Mouse (Mus musculus) MEL (cell line): ENCODE results near the gene Gm49378.

ENCODE experiments used
- CTCF ChIP-seq, 3 experiments: IDR thresholded peaks in 2 of 3; conservative IDR thresholded peaks in 1 of 3; 2 replicates each; pipeline ENCODE4 v1.5.1; 2011 to 2012; ENCODE audit warnings: low read length in 3 of 3, low read depth in 2 of 3, mild to moderate bottlenecking in 2 of 3, improper control_type of control experiment in 1 of 3, inconsistent platforms in 1 of 3, mixed read lengths in 1 of 3, moderate library complexity in 1 of 3; ENCODE audit not compliant: control insufficient read depth in 1 of 3, insufficient read depth in 1 of 3, poor library complexity in 1 of 3, severe bottlenecking in 1 of 3
- EP300 ChIP-seq, 2 experiments: IDR thresholded peaks; 2 replicates each; pipeline ENCODE4 v1.6.1; 2011; ENCODE audit warnings: improper control_type of control experiment in 2 of 2, low read length in 2 of 2, low read depth in 1 of 2, mild to moderate bottlenecking in 1 of 2
- GATA1 ChIP-seq: IDR thresholded peaks from 2 replicates; pipeline ENCODE4 v1.6.1; 2011; ENCODE audit warnings: low read depth, low read length, improper control_type of control experiment
- HCFC1 ChIP-seq: IDR thresholded peaks from 2 replicates; pipeline ENCODE4 v1.6.1; 2012; ENCODE audit warnings: low read depth, mild to moderate bottlenecking, inconsistent platforms, low read length, improper control_type of control experiment, moderate library complexity
- POLR2A ChIP-seq, 2 experiments: IDR thresholded peaks; 2 replicates each; pipeline ENCODE4 v1.6.1; 2011 to 2012; ENCODE audit warnings: low read length in 2 of 2, mild to moderate bottlenecking in 2 of 2, control low read depth in 1 of 2, improper control_type of control experiment in 1 of 2, low read depth in 1 of 2, moderate library complexity in 1 of 2; ENCODE audit not compliant: control insufficient read depth in 1 of 2, insufficient read depth in 1 of 2, poor library complexity in 1 of 2
- POLR2AphosphoS5 ChIP-seq: IDR thresholded peaks from 2 replicates; pipeline ENCODE4 v1.6.1; 2012; ENCODE audit warnings: low read depth, borderline replicate concordance, mild to moderate bottlenecking, inconsistent platforms, low read length, moderate library complexity, mixed read lengths
- RCOR1 ChIP-seq: IDR thresholded peaks from 2 replicates; pipeline ENCODE4 v1.6.1; 2012; ENCODE audit warnings: low read depth, mild to moderate bottlenecking, inconsistent platforms, low read length, improper control_type of control experiment
- USF1 ChIP-seq: IDR thresholded peaks from 2 replicates; pipeline ENCODE4 v1.6.1; 2014; ENCODE audit warnings: low read depth, mild to moderate bottlenecking, inconsistent platforms, low read length, improper control_type of control experiment, moderate library complexity
- ZMIZ1 ChIP-seq: IDR thresholded peaks from 2 replicates; pipeline ENCODE4 v1.6.1; 2012; ENCODE audit warnings: low read depth, mild to moderate bottlenecking, inconsistent platforms, low read length, improper control_type of control experiment, moderate library complexity

DNA sequence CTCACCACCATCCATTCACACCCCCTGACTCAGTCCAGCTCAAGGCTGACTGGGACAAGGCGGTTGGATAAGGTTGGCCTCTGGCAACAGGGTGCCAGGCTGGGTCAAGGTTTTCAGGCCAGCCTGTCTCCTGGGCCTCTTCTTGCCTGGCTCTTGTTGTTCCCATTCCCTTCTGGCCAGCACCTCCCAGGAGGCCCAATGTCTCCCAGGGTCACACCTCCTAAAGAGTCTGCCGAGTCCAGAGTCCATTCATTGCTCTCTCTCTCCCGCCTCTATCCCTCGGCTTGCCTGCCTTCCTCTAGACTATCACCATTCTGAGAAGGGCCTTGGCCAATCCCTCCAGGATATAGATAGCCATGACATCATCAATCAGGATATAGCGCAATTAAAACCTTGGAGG lies 20.3 kb upstream of the Gm49378 start:
- TF ChIP-seq CTCF (IDR thresholded peaks at IDR 0.05 in 2 of 3, conservative IDR thresholded peaks at IDR 0.05 in 1 of 3; ENCODE audit: control insufficient read depth in 1 of 3, insufficient read depth in 1 of 3, low read depth in 2 of 3, low read length in 3 of 3, poor library complexity in 1 of 3, severe bottlenecking in 1 of 3), result no peak
- no peak for TF ChIP-seq GATA1
- TF ChIP-seq RCOR1, result no peak
- TF ChIP-seq POLR2AphosphoS5, result no peak
- TF ChIP-seq USF1, result no peak
- no peak for TF ChIP-seq POLR2A (IDR thresholded peaks at IDR 0.05; ENCODE audit: control insufficient read depth in 1 of 2, insufficient read depth in 1 of 2, low read depth in 1 of 2, low read length in 2 of 2, poor library complexity in 1 of 2)
- no peak for TF ChIP-seq EP300 (IDR thresholded peaks at IDR 0.05; ENCODE audit: low read depth in 1 of 2, low read length in 2 of 2)
- TF ChIP-seq ZMIZ1, result no peak
- no peak for TF ChIP-seq HCFC1
